Mouse (Mus musculus): ENCODE data around the gene Fbxo4.

GRCm38 (mm10) chr15:4023747-4024146 lies 44.4 kb upstream of the Fbxo4 start:
- TF ChIP-seq POLR2A (IDR thresholded peaks at IDR 0.05; ENCODE audit: control insufficient read depth, extremely low read depth, insufficient read depth, low read length, poor library complexity) (no peak), CTCF (IDR thresholded peaks at IDR 0.05; ENCODE audit: borderline replicate concordance, control insufficient read depth, extremely low read depth, insufficient read depth, low read length, poor library complexity) (no peak)
